Mouse (Mus musculus) megakaryocyte, embryonic 14.5 days (primary cell): ENCODE measurements at regions not wholly inside any gene's neighbourhood (a gene's known extent, or its start where the extent isn't known, plus 50 kb on each side); places are given as distances from the start of the nearest gene placed in this dataset.

Experiments
- H3K27me3 ChIP-seq: replicated peaks from 2 replicates; pipeline ENCODE3; 2012; ENCODE audit warnings: inconsistent platforms
- H3K36me3 ChIP-seq: replicated peaks from 2 replicates; pipeline ENCODE3; 2012; ENCODE audit warnings: low read length, inconsistent platforms, mixed read lengths
- H3K4me1 ChIP-seq: 2 replicates; pipeline ENCODE4 v1.6.1; 2012; ENCODE audit warnings: inconsistent platforms
- H3K4me3 ChIP-seq: replicated peaks from 2 replicates; pipeline ENCODE3; 2012; ENCODE audit warnings: moderate library complexity, mild to moderate bottlenecking, inconsistent platforms
- H3K9me3 ChIP-seq: 2 replicates; pipeline ENCODE4 v1.6.1; 2012; ENCODE audit warnings: inconsistent platforms
- FLI1 ChIP-seq: IDR thresholded peaks from 2 replicates; pipeline ENCODE4 v1.6.1; 2012; ENCODE audit warnings: low read length, inconsistent platforms, mixed read lengths
- GATA1 ChIP-seq: IDR thresholded peaks from 3 replicates; pipeline ENCODE4 v1.6.1; 2012; ENCODE audit warnings: mixed read lengths, low read length, inconsistent platforms, borderline replicate concordance

DNA sequence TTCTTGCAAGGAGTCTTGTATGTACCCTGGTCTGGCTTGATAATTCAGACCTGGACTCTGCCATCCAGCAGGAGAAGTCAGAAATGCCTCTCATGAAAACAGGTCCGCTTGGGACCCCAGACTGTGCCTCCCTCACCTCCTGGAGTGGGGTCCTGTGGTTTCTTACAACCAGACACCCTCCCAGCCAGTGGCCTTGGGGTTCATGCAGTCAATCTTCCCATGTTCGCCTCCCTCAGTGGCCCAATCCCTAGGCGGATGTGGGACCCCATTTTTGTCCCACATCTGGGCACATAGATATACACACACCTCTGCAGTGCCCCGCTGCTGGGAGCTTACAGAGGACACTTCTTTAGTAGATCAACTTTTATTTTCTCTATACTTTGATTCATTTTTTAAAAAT is 217.7 kb downstream of the Lrfn2 start:
- H3K4me3 ChIP-seq = no peak overlapping the region
- no peak for TF ChIP-seq GATA1
- no peak for TF ChIP-seq FLI1
- H3K4me1 ChIP-seq = no peaks in the 10 kb centered on the region
- H3K9me3 ChIP-seq = peaks cover 54% of the 10 kb centered on the region
- H3K36me3 ChIP-seq = no peaks in the 10 kb centered on the region
- H3K27me3 ChIP-seq = no peaks in the 10 kb centered on the region

DNA sequence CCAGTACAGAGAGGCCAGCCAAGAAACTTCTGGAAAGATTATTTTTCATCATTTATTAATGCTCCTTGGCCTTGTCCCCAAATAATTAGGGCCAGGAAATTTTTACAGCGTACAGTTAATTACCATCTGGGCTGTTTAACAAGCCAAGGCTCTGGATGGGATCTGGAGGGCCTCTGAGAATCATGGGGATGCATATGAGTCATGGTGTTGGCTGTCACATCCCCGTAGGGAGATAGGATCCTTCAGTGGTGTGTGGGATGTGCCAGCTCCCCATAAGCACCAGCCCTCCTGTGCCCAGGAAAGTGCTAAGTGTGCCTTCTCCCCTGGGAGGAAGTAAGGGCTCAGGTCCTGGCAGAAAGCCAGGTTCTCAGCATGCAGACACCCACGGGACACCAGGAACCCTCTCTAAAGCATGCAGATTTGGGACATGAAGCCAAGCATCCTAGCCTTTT is 218.8 kb downstream of the Lrfn2 start:
- Histone ChIP-seq H3K36me3 (no peaks in the 10 kb centered on the region), H3K27me3 (no peaks in the 10 kb centered on the region), H3K9me3 (peaks cover 55% of the 10 kb centered on the region), H3K4me1 (no peaks in the 10 kb centered on the region), H3K4me3 (no peak overlapping the region)
- TF ChIP-seq FLI1 = no peak
- TF ChIP-seq GATA1 = no peak

DNA sequence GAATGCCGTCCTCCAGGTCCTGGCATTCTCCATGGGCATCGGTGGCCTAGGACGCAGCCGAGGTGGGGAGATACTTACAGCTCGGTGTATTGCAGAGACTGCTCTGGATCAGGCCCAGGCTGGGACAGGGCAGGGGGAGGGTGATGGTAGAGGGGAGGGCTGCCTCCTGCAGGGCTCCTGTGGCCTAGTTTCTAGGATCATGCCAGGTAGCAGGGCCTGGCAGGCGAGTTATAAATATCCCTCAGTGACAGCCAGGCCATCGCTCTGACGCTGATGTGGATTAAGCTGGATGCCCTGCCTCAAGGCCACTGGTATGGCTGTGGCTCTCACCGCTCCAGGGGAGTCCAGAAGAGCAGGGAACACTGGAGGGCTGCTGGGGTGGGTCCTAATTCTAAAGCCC is 221.8 kb downstream of the Lrfn2 start:
- Histone ChIP-seq H3K36me3 (no peaks in the 10 kb centered on the region), H3K4me3 (no peak overlapping the region), H3K9me3 (peaks cover 61% of the 10 kb centered on the region), H3K4me1 (no peaks in the 10 kb centered on the region), H3K27me3 (no peaks in the 10 kb centered on the region)
- TF ChIP-seq GATA1 (no peak), FLI1 (no peak)

DNA sequence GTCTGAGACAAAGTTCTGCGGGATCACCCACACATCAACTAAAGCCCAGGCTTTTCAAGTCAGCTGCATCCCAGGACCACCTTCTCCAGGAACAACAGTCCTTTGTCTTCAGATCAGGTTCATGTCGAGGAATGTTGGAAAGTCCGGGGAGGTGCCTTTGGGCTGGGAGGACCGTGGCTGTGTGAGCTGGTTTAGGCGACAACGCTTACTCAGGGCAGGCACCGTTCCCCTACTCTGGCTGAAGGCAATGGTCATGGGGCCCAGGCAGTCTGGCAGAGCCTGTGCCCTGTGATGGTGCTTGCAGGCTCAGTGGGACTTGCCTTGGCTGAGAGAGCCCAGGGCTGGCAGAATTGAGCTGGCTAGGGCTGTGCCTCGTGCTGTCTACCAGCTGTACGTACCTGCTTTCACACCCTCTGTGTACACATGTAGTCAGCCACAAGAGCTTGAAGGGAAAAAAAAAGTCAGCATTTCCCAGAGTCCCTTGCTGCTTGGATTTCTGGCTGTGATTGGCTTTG is 222.9 kb downstream of the Lrfn2 start:
- no peaks in the 10 kb centered on the region for H3K36me3 ChIP-seq
- no peaks in the 10 kb centered on the region for H3K4me1 ChIP-seq
- peaks cover 56% of the 10 kb centered on the region for H3K9me3 ChIP-seq
- peak overlapping the region; percentile 16 for H3K4me3 ChIP-seq
- no peaks in the 10 kb centered on the region for H3K27me3 ChIP-seq
- TF ChIP-seq FLI1 = no peak
- TF ChIP-seq GATA1 = no peak

DNA sequence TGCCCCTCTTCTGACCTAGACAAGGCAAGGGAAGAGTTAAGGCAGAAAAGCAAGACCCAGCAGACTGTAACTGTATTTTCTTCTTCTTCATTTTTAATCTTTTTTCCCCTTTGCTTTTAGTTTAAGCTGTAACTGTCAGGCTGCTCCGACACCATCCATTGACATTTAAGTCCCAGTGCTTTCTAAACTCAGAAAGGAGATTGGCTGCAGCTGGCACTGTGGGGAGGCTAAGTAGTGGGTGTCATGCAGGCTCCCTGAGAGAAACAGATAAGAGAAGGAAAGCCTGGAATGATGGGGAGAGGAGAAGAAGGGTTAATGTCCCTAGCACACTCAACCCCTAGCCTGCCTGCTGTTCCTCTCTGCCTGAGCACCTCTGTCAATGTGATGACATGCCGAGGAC is 225.4 kb downstream of the Lrfn2 start:
- H3K4me3 ChIP-seq = no peak overlapping the region
- TF ChIP-seq FLI1 (no peak), GATA1 (no peak)
- H3K4me1 ChIP-seq = no peaks in the 10 kb centered on the region
- H3K36me3 ChIP-seq = no peaks in the 10 kb centered on the region
- H3K27me3 ChIP-seq = no peaks in the 10 kb centered on the region
- H3K9me3 ChIP-seq = peaks cover 48% of the 10 kb centered on the region

DNA sequence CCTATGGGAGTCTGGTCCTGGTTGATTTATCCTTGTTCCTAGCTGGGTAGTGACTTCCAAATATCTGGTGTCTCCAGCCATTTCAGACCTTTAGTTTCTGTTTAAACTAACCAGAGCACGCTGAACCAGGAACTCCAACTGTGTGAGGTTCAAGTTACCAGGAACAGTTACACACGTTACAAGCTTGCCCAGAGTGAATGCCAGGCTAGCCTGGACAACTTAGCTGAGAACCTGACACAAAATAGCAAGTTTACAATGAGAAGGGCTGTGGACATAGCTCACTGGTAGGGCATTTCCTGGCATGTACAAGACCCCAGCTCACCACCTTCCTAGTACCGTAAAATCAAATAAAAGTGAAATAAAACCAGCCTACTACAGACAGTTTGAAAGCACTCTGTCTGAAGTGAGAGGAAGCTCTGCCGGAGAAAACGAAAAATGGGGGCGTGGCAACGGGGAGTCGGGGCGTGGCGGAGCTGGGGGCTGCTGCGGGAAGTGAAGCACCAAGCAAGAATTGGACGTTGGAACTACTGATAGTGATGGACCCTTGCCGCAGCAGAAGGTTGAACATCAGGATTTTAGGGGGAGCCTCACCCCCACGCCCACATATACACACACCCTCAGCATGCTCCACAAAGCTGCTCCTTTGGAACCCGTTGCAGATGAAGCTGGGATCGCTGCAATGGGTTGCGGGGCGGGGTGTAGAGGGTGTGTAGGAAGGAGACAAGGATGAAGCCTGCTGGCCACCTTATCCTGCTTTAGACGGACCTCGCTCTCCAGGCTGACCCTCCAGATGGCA is 239.3 kb downstream of the Lrfn2 start:
- Histone ChIP-seq H3K4me1 (peaks cover 5% of the 10 kb centered on the region; the same call in 1 of the 2 replicates), H3K4me3 (peak overlapping the region; percentile 89), H3K36me3 (no peaks in the 10 kb centered on the region), H3K9me3 (peaks cover 8% of the 10 kb centered on the region), H3K27me3 (peaks cover 11% of the 10 kb centered on the region)
- TF ChIP-seq GATA1 (no peak), FLI1 (no peak)

DNA sequence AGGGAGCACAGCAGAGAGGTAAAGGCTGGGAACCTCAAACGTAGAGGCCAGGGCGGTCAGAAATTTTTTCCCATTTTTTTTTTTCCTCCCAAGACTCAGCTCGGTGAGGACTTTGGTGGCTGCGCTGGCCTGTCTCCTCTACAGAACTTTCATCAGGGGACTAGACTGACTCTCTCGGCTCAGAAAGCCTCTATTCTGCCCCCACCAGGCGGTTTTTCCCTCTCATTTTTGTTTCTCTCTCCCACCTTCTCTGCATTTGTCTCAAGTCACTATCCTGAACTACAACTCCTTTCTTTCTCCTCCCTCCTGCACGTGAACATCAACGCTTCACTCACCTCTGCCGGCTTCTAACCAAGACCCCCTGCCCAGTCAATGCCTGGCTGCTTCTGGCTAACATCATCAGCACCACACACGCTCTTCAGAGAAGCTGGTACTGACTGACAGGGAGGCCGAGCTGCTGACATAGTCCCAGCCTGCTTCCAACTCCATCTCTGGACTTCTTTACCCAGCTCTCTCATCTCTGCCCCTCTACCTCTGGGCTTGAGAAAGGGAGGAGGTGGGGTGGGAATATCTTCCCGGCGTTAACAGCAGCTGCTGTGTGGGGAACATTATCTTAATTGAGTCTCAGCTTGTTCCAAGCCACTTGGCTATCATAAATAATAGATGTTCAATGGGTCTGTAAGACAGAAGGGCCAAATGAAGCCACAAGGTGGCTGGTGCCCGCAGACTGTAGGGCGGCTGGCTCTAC is 240.0 kb downstream of the Lrfn2 start:
- Histone ChIP-seq H3K4me3 (peak overlapping the region; percentile 89), H3K36me3 (no peaks in the 10 kb centered on the region), H3K9me3 (peaks cover 9% of the 10 kb centered on the region), H3K27me3 (peaks cover 11% of the 10 kb centered on the region), H3K4me1 (peaks cover 5% of the 10 kb centered on the region; the same call in 1 of the 2 replicates)
- TF ChIP-seq GATA1 (no peak), FLI1 (no peak)

DNA sequence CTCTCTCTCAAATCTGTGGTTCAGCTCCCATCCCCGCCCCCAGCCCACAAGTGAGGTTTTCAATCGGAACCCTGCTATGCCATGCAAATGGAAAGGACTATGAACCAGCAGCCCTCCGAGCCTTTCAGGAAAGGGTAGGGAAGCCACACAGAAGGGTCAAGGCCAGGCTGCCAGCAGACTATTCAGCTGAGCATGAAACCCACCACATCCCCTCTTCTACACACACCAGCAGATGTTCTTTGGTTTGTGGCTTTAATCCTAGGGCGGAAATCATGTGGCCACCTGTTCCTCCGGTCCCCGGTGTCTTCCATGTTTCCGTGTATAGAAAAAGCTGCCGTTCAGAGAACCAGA is 240.6 kb downstream of the Lrfn2 start:
- Histone ChIP-seq H3K9me3 (peaks cover 12% of the 10 kb centered on the region), H3K4me3 (no peak overlapping the region), H3K36me3 (no peaks in the 10 kb centered on the region), H3K27me3 (peaks cover 11% of the 10 kb centered on the region), H3K4me1 (peaks cover 5% of the 10 kb centered on the region; the same call in 1 of the 2 replicates)
- no peak for TF ChIP-seq GATA1

DNA sequence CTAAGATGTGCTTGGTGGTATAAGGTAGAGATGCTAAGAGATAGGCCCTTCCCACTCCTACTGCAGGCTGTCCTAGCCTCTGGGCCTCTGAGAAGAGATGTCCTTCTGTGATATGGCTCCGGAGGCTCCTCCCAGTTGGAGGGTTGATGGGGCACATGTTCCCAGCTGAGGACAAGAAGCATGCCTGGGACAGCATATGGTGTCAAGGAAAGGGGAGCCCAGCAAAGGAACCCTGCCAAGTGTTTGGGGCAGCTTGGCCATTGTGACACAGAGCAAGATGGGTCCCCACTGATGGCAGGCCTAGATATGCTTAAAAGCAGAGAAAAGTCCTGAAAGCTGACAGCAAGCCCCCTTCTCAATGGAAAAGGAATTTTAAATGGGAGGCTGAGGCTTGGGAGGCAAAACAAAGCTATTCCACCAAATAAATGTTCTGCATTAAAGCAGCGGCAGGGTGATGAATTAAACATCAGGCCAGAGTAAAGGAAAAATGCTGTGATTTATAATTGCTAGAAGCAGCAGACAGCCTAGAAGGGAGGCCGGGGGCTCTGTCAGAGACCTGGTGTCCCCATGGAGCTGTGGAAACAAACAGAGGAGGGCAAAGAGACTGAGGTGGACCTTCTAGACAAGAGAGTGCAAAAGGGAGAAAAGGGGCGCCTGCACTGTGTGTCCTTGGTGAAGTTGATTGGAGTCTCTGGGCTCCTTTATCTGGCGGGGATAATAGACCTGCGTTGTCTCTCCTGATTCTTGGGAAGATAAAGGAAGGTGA is 246.0 kb downstream of the Lrfn2 start:
- TF ChIP-seq FLI1 (no peak), GATA1 (no peak)
- no peaks in the 10 kb centered on the region for H3K27me3 ChIP-seq

More for the DNA sequence above, 246.0 kb downstream of the Lrfn2 start:
- H3K36me3 ChIP-seq = no peaks in the 10 kb centered on the region
- H3K9me3 ChIP-seq = peaks cover 12% of the 10 kb centered on the region
- no peaks in the 10 kb centered on the region for H3K4me1 ChIP-seq
- no peak overlapping the region for H3K4me3 ChIP-seq
